Mouse (Mus musculus): Measurements from ENCODE around the gene Ugt1a7c. TPM values are rescaled to one million over a fixed set of nuclear protein-coding genes. Genes with fewer than 3 reads are reported as not detected.
"Not testable (repeated sequence)": the region's sequence is repeated elsewhere in the genome, so short reads cannot be mapped to it uniquely, and the experiment has no call there.

Ugt1a7c gene
- polyA plus RNA-seq, 1 experiment from 2014 or later, result 1.3 TPM

DNA sequence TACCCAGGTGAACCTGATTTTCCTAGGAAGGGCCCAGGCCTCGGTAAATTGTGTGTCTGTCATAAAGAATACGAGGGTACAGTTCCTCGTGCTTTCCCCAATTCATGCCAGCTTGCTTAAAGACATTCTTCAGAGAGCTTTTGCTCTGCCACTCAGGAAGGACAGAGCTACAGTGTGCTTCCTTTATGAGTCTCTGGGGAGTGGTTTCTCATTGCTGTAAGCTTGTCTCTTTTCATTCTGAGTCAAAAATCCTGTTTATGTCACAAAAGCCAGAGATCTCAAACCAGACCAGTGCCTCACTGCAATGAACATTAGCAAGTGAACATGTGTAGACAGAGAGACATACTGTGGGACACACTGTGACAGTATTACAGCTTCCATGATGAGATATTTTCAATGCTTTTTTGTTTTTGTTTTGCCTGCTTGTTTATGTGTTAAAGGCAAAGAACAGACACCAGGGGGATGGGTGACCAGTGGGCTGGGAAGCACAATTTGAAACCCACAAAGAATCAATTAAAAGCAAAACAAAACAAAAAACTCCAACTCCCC, 39.1 kb downstream of the Ugt1a7c start:
- no peak overlapping the region for H3K4me2 ChIP-seq (replicated peaks)
- no peak overlapping the region for H3K4me3 ChIP-seq (replicated peaks; ENCODE audit: low read length)
- ATAC-seq (ENCODE audit: low FRiP score) (peak; percentile 17; the same call in 1 of the 2 replicates), DNase-seq (ENCODE audit: low spot score) (no peak)
- H3K27me3 ChIP-seq (ENCODE audit: control insufficient read depth, insufficient read depth, low read length), result no peaks in the 10 kb centered on the region
- no peaks in the 10 kb centered on the region for H3K9me3 ChIP-seq (ENCODE audit: control insufficient read depth, low read length)
- no peaks in the 10 kb centered on the region for H3K36me3 ChIP-seq (replicated peaks; ENCODE audit: control insufficient read depth, insufficient read depth)
- WGBS, result 60% methylated on average over 3 of the region's 3 CpGs
- no peaks in the 10 kb centered on the region; the same call in 1 of the 2 replicates for H3K4me1 ChIP-seq (replicated peaks; ENCODE audit: control insufficient read depth, insufficient read depth, low read length)
- H3K27ac ChIP-seq, result peak overlapping the region; percentile 71
- H3K9ac ChIP-seq, result no peak overlapping the region

- H3K9me3 ChIP-seq (ENCODE audit: control insufficient read depth, low read length); H3K4me2 ChIP-seq (replicated peaks); H3K27me3 ChIP-seq (ENCODE audit: control insufficient read depth, insufficient read depth, low read length); H3K4me1 ChIP-seq (replicated peaks; ENCODE audit: control insufficient read depth, insufficient read depth, low read length); H3K4me3 ChIP-seq (replicated peaks; ENCODE audit: low read length); H3K36me3 ChIP-seq (replicated peaks; ENCODE audit: control insufficient read depth, insufficient read depth); H3K9ac ChIP-seq: not testable (repeated sequence)
- peak; percentile 36 for DNase-seq (ENCODE audit: low spot score)
- 42% methylated on average over 4 of the region's 5 CpGs for WGBS
- peak within 1 kb of the TSS; percentile 71 for H3K27ac ChIP-seq
- peak; percentile 75; the same call in 1 of the 2 replicates for ATAC-seq (ENCODE audit: low FRiP score)
Observed at GRCm38 (mm10) chr1:88134457-88135011, 39.7 kb downstream of the Ugt1a7c start, which contains the start of gene Ugt1a6a. Ugt1a6a (plus strand) TSS chr1:88134809.

- H3K4me2 ChIP-seq (replicated peaks); H3K27me3 ChIP-seq (ENCODE audit: control insufficient read depth, insufficient read depth, low read length); H3K9me3 ChIP-seq (ENCODE audit: control insufficient read depth, low read length); ATAC-seq (ENCODE audit: low FRiP score); H3K27ac ChIP-seq; H3K36me3 ChIP-seq (replicated peaks; ENCODE audit: control insufficient read depth, insufficient read depth); DNase-seq (ENCODE audit: low spot score); H3K4me3 ChIP-seq (replicated peaks; ENCODE audit: low read length); H3K9ac ChIP-seq; H3K4me1 ChIP-seq (replicated peaks; ENCODE audit: control insufficient read depth, insufficient read depth, low read length): not testable (repeated sequence)
- 89% methylated on average over 5 of the region's 6 CpGs for WGBS
Observed at GRCm38 (mm10) chr1:88135229-88135904, 40.5 kb downstream of the Ugt1a7c start.

GRCm38 (mm10) chr1:88136646-88137045, 41.8 kb downstream of the Ugt1a7c start:
- Histone ChIP-seq H3K4me2 (replicated peaks) (no peak overlapping the region), H3K27ac (no peak overlapping the region), H3K36me3 (replicated peaks; ENCODE audit: control insufficient read depth, insufficient read depth) (no peaks in the 10 kb centered on the region), H3K4me1 (replicated peaks; ENCODE audit: control insufficient read depth, insufficient read depth, low read length) (no peaks in the 10 kb centered on the region; the same call in 1 of the 2 replicates), H3K27me3 (ENCODE audit: control insufficient read depth, insufficient read depth, low read length) (no peaks in the 10 kb centered on the region), H3K4me3 (replicated peaks; ENCODE audit: low read length) (no peak overlapping the region), H3K9me3 (ENCODE audit: control insufficient read depth, low read length) (no peaks in the 10 kb centered on the region), H3K9ac (no peak overlapping the region)
- WGBS, result 66% methylated on average over 2 of the region's 2 CpGs
- no peak for ATAC-seq (ENCODE audit: low FRiP score)
- DNase-seq (ENCODE audit: low spot score), result no peak

GRCm38 (mm10) chr1:88137264-88137663, 42.4 kb downstream of the Ugt1a7c start:
- no peak for DNase-seq (ENCODE audit: low spot score)
- H3K27ac ChIP-seq, result no peak overlapping the region
- no peak overlapping the region for H3K9ac ChIP-seq
- no peaks in the 10 kb centered on the region for H3K9me3 ChIP-seq (ENCODE audit: control insufficient read depth, low read length)
- no peaks in the 10 kb centered on the region; the same call in 1 of the 2 replicates for H3K4me1 ChIP-seq (replicated peaks; ENCODE audit: control insufficient read depth, insufficient read depth, low read length)
- no peak overlapping the region for H3K4me2 ChIP-seq (replicated peaks)
- no peaks in the 10 kb centered on the region for H3K36me3 ChIP-seq (replicated peaks; ENCODE audit: control insufficient read depth, insufficient read depth)
- no peaks in the 10 kb centered on the region for H3K27me3 ChIP-seq (ENCODE audit: control insufficient read depth, insufficient read depth, low read length)
- no peak overlapping the region for H3K4me3 ChIP-seq (replicated peaks; ENCODE audit: low read length)
- no peak for ATAC-seq (ENCODE audit: low FRiP score)
- 87% methylated on average over 3 of the region's 3 CpGs for WGBS

DNA sequence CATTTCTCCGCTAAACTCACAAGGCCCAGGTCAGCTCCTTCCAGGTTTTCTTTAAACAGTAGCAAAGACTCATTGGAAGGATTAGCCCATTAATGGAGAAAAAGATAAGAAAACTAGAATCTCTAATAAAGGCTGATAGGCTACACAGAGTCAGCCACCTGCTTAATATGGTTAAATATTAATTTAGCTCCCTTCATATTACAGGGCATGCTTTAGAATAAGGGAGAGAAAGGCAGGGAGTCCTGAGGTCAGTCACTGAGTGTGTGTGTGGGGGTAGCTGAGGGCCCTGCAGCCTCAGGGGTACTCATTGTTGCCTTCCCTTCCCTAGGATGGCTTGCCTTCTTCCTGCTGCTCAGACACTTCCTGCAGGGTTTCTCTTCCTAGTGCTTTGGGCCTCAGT, 43.3 kb downstream of the Ugt1a7c start:
- Histone ChIP-seq H3K27me3 (ENCODE audit: control insufficient read depth, insufficient read depth, low read length) (no peaks in the 10 kb centered on the region), H3K4me1 (replicated peaks; ENCODE audit: control insufficient read depth, insufficient read depth, low read length) (no peaks in the 10 kb centered on the region; the same call in 1 of the 2 replicates), H3K27ac (no peak overlapping the region), H3K4me2 (replicated peaks) (no peak overlapping the region), H3K9ac (no peak overlapping the region), H3K9me3 (ENCODE audit: control insufficient read depth, low read length) (no peaks in the 10 kb centered on the region), H3K36me3 (replicated peaks; ENCODE audit: control insufficient read depth, insufficient read depth) (no peaks in the 10 kb centered on the region), H3K4me3 (replicated peaks; ENCODE audit: low read length) (no peak overlapping the region)
- ATAC-seq (ENCODE audit: low FRiP score), result no peak
- DNase-seq (ENCODE audit: low spot score), result no peak
- 94% methylated on average over 1 of the region's 1 CpGs for WGBS

- 57% methylated on average over 1 of the region's 1 CpGs for WGBS
Observed at GRCm38 (mm10) chr1:88140492-88140891, 45.6 kb downstream of the Ugt1a7c start.

GRCm38 (mm10) chr1:88143966-88144675, 49.3 kb downstream of the Ugt1a7c start:
- H3K4me2 ChIP-seq (replicated peaks); H3K4me3 ChIP-seq (replicated peaks; ENCODE audit: low read length); H3K27me3 ChIP-seq (ENCODE audit: control insufficient read depth, insufficient read depth, low read length); H3K36me3 ChIP-seq (replicated peaks; ENCODE audit: control insufficient read depth, insufficient read depth); ATAC-seq (ENCODE audit: low FRiP score); H3K27ac ChIP-seq; H3K9ac ChIP-seq; H3K9me3 ChIP-seq (ENCODE audit: control insufficient read depth, low read length); H3K4me1 ChIP-seq (replicated peaks; ENCODE audit: control insufficient read depth, insufficient read depth, low read length): not testable (repeated sequence)
- DNase-seq (ENCODE audit: low spot score), result peak; percentile 30
- 0% methylated on average over 4 of the region's 5 CpGs for WGBS

More at GRCm38 (mm10) chr1:88140492-88140891, 45.6 kb downstream of the Ugt1a7c start:
- not testable (repeated sequence) for H3K9ac ChIP-seq; H3K4me2 ChIP-seq (replicated peaks); ATAC-seq (ENCODE audit: low FRiP score); H3K36me3 ChIP-seq (replicated peaks; ENCODE audit: control insufficient read depth, insufficient read depth); H3K4me1 ChIP-seq (replicated peaks; ENCODE audit: control insufficient read depth, insufficient read depth, low read length); H3K27me3 ChIP-seq (ENCODE audit: control insufficient read depth, insufficient read depth, low read length); H3K27ac ChIP-seq; H3K9me3 ChIP-seq (ENCODE audit: control insufficient read depth, low read length); DNase-seq (ENCODE audit: low spot score); H3K4me3 ChIP-seq (replicated peaks; ENCODE audit: low read length)

DNA sequence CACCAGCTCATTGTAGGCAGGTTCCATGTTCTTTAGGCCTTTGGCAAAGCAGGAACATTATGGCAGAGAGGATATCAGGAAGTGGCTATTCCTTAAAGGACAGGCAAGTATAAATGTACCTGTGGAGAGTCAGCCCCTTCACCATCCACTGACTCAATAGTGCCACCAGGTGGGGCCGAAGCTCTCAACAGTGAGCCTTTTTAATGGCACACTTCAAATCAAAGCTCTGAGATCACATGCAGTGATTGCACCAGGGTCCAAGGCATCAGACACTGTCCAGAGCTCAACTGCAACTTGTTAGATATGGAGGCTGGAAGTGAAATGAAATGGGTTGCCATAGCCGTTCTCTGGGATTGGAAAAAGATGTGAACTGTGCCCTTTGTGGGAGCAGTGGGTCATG, 50.4 kb downstream of the Ugt1a7c start:
- DNase-seq (ENCODE audit: low spot score), result not testable (repeated sequence)

More for the DNA sequence above, 50.4 kb downstream of the Ugt1a7c start:
- not testable (repeated sequence) for H3K4me1 ChIP-seq (replicated peaks; ENCODE audit: control insufficient read depth, insufficient read depth, low read length); H3K27ac ChIP-seq; H3K27me3 ChIP-seq (ENCODE audit: control insufficient read depth, insufficient read depth, low read length); H3K4me2 ChIP-seq (replicated peaks); H3K36me3 ChIP-seq (replicated peaks; ENCODE audit: control insufficient read depth, insufficient read depth); H3K9me3 ChIP-seq (ENCODE audit: control insufficient read depth, low read length); ATAC-seq (ENCODE audit: low FRiP score); H3K4me3 ChIP-seq (replicated peaks; ENCODE audit: low read length); H3K9ac ChIP-seq
- WGBS, result 86% methylated on average over 2 of the region's 2 CpGs
